ENCODE assay signal across 10 mouse cellular contexts in the genomic region with DNA sequence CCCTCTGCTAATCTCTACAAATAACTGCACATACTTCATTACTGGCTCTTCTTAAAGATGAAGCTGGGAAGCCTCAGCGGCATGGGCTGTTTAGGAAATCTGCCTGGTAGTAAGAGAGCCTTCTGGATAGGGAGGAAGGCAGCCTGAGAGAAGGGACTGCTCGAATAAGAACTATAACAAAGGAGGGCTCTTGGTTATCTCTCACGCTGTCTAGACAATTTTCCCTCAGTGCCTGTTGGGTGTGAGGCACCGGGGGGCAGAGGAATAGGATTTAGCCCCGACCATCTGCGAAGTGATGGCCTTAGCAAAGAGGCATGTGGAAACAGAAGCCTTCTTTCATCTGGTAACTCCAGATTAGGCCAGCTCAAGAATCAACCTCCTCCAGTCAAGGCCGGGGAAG. TPM values are rescaled to one million over a fixed set of nuclear protein-coding genes. Genes with fewer than 3 reads are reported as not detected.
DNase-seq lines count a peak whose midpoint lies in the region; ATAC-seq lines count a peak whose summit lies in the region.
"Had no signal": no experiment of that assay in that cellular context is flagged by ENCODE, and none has a peak within 500 bp of the region (broad histone marks: within the 10 kb centered on the region; RNA-seq: fewer than 3 reads in every experiment).

No protein-coding gene starts in this region.

- H3K27me3 ChIP-seq in heart, embryonic 14.5 days (ENCODE audit: control insufficient read depth, insufficient read depth, low read length): no peaks in the 10 kb centered on the region
- H3K27me3 ChIP-seq in lung, embryonic 15.5 days: no peaks in the 10 kb centered on the region
- H3K27me3 ChIP-seq in hindbrain, embryonic 16.5 days (replicated peaks; ENCODE audit: control insufficient read depth, insufficient read depth, low read length): no peaks in the 10 kb centered on the region
- H3K27me3 ChIP-seq in midbrain, embryonic 16.5 days (ENCODE audit: control insufficient read depth, insufficient read depth, low read depth, low read length): no peaks in the 10 kb centered on the region
- H3K27me3 ChIP-seq: CH12.LX had no signal

- no peaks in the 10 kb centered on the region for H3K9me3 ChIP-seq in heart, embryonic 14.5 days (ENCODE audit: control insufficient read depth, low read length)
- no peaks in the 10 kb centered on the region for H3K9me3 ChIP-seq in lung, embryonic 15.5 days
- H3K9me3 ChIP-seq in hindbrain, embryonic 16.5 days (ENCODE audit: control insufficient read depth, low read length): no peaks in the 10 kb centered on the region
- H3K9me3 ChIP-seq in midbrain, embryonic 16.5 days (replicated peaks; ENCODE audit: control insufficient read depth, low read length, poor library complexity, severe bottlenecking): no peaks in the 10 kb centered on the region

- peak overlapping the region; percentile 76 for H3K4me2 ChIP-seq in heart, embryonic 14.5 days (ENCODE audit: low read length)
- H3K4me2 ChIP-seq in lung, embryonic 15.5 days: peak overlapping the region; percentile 93
- H3K4me2 ChIP-seq in hindbrain, embryonic 16.5 days (ENCODE audit: low read length): peak overlapping the region; percentile 89
- H3K4me2 ChIP-seq in midbrain, embryonic 16.5 days (ENCODE audit: low read length): peak overlapping the region; percentile 62

- DNase-seq in heart, postnatal 4 days: no peak
- DNase-seq in lung, postnatal 36 days: no peak
- no peak for DNase-seq in cerebellum, postnatal 36 days
- DNase-seq in cerebellum, adult 9-10 months: no peak
- DNase-seq: gastrocnemius, postnatal 36 days had no signal

- peak overlapping the region; percentile 40 to 91 for H3K27ac ChIP-seq in heart, embryonic 14.5 days (replicated peaks in 1 of 2; ENCODE audit: control insufficient read depth in 1 of 2, insufficient read depth in 1 of 2, low read depth in 2 of 2, low read length in 2 of 2)
- no peak overlapping the region for H3K27ac ChIP-seq in lung, embryonic 15.5 days
- H3K27ac ChIP-seq in hindbrain, embryonic 16.5 days (ENCODE audit: low read depth, low read length): 0 out of 2 replicates have a peak overlapping the region, but pooled peaks have one; percentile 23
- H3K27ac ChIP-seq in midbrain, embryonic 16.5 days (ENCODE audit: low read length): no peak overlapping the region

- peaks cover 36% of the 10 kb centered on the region for H3K36me3 ChIP-seq in heart, embryonic 14.5 days (ENCODE audit: control insufficient read depth, insufficient read depth, low read length)
- peaks cover 11% of the 10 kb centered on the region; the same call in 1 of the 2 replicates for H3K36me3 ChIP-seq in lung, embryonic 15.5 days
- no peaks in the 10 kb centered on the region for H3K36me3 ChIP-seq in hindbrain, embryonic 16.5 days (ENCODE audit: control insufficient read depth, insufficient read depth, low read length)
- H3K36me3 ChIP-seq in midbrain, embryonic 16.5 days (ENCODE audit: control insufficient read depth, insufficient read depth, low read length): no peaks in the 10 kb centered on the region

- 16% methylated on average over 7 of the region's 7 CpGs for WGBS in heart, embryonic 14.5 days
- WGBS in lung, embryonic 15.5 days: 51% methylated on average over 7 of the region's 7 CpGs
- WGBS in hindbrain, embryonic 16.5 days: 44% methylated on average over 7 of the region's 7 CpGs
- WGBS in midbrain, embryonic 16.5 days: 19% methylated on average over 7 of the region's 7 CpGs

- H3K9ac ChIP-seq in heart, embryonic 14.5 days (ENCODE audit: low read length): peak overlapping the region; percentile 95
- H3K9ac ChIP-seq in lung, embryonic 15.5 days: no peak overlapping the region; the same call in 1 of the 2 replicates
- peak overlapping the region; percentile 31; the same call in 1 of the 2 replicates for H3K9ac ChIP-seq in hindbrain, embryonic 16.5 days (ENCODE audit: low read depth, low read length)
- no peak overlapping the region for H3K9ac ChIP-seq in midbrain, embryonic 16.5 days (ENCODE audit: low read depth, low read length)

- peaks cover 24 to 46% of the 10 kb centered on the region in 2 experiments for H3K4me1 ChIP-seq in heart, embryonic 14.5 days (ENCODE audit: control insufficient read depth in 2 of 2, insufficient read depth in 2 of 2, low read length in 2 of 2)
- H3K4me1 ChIP-seq in lung, embryonic 15.5 days: peaks cover 22% of the 10 kb centered on the region
- H3K4me1 ChIP-seq in hindbrain, embryonic 16.5 days (ENCODE audit: control insufficient read depth, insufficient read depth, low read depth, low read length): peaks cover 23% of the 10 kb centered on the region
- peaks cover 25% of the 10 kb centered on the region for H3K4me1 ChIP-seq in midbrain, embryonic 16.5 days (ENCODE audit: control insufficient read depth, insufficient read depth, low read length)

- H3K4me3 ChIP-seq in heart, embryonic 14.5 days (ENCODE audit: control insufficient read depth in 1 of 2, insufficient read depth in 1 of 2, low read depth in 1 of 2, low read length in 2 of 2): peak overlapping the region in 1 of 2 experiments; percentile 72; a peak in 2 of 4 replicates
- no peak overlapping the region for H3K4me3 ChIP-seq in lung, embryonic 15.5 days
- no peak overlapping the region for H3K4me3 ChIP-seq in hindbrain, embryonic 16.5 days (ENCODE audit: low read length)
- no peak overlapping the region for H3K4me3 ChIP-seq in midbrain, embryonic 16.5 days (ENCODE audit: low read depth, low read length)

- ATAC-seq in heart, embryonic 14.5 days (ENCODE audit: insufficient number of reproducible peaks, insufficient read depth, low FRiP score, low read depth): no peak
- no peak for ATAC-seq in lung, embryonic 15.5 days (ENCODE audit: borderline replicate concordance, extremely low read depth, low FRiP score, low TSS enrichment)
- no peak for ATAC-seq in hindbrain, embryonic 16.5 days
- no peak for ATAC-seq in midbrain, embryonic 16.5 days

RNA-seq across cellular contexts. Expression of gene Pitpnm2, which starts 2.3 kb away (rescaled TPM):
- 10.2 and 12.0 TPM in 2 replicates for polyA plus RNA-seq in heart, embryonic 14.5 days (2014; fragmentation: Nextera tagmentation; extraction: Ambion mirVana)
- 10 to 100 TPM; 45.9 to 52.2 TPM for total RNA-seq in heart, postnatal 4 days (2021)
- 6.2 and 6.7 TPM in 2 replicates for polyA plus RNA-seq in lung, embryonic 15.5 days (2015; fragmentation: Nextera tagmentation; extraction: Ambion mirVana)
- polyA plus RNA-seq in hindbrain, embryonic 16.5 days (2015; fragmentation: Nextera tagmentation; extraction: Ambion mirVana): 8.4 and 9.8 TPM in 2 replicates
- polyA plus RNA-seq in midbrain, embryonic 16.5 days (2015; fragmentation: Nextera tagmentation; extraction: Ambion mirVana): 9.6 and 10.9 TPM in 2 replicates

Comparison
In these comparisons a context has a peak if more than half of its experiments do, and no peak if none do; other contexts are left out.
1. H3K27ac ChIP-seq: peak in heart, embryonic 14.5 days (2 of 2) and hindbrain, embryonic 16.5 days (single experiment); none in lung, embryonic 15.5 days (single experiment) and midbrain, embryonic 16.5 days (single experiment).
2. H3K9ac ChIP-seq: peak in heart, embryonic 14.5 days (single experiment) and hindbrain, embryonic 16.5 days (single experiment); none in lung, embryonic 15.5 days (single experiment) and midbrain, embryonic 16.5 days (single experiment).
3. Peak in every context shown above with its lines, with median percentiles within 50 percentile points of each other: H3K4me2 ChIP-seq.